17 mouse cellular contexts compared by ENCODE assay signal in genomic region chr13:40737099-40737498, GRCm38 (mm10). TPM values are rescaled to one million over a fixed set of nuclear protein-coding genes. Genes with fewer than 3 reads are reported as not detected.
DNase-seq lines count a peak whose midpoint lies in the region; ATAC-seq and TF ChIP-seq lines count a peak whose summit lies in the region.
"Had no signal": no experiment of that assay in that cellular context is flagged by ENCODE, and none has a peak within 500 bp of the region (broad histone marks: within the 10 kb centered on the region; RNA-seq: fewer than 3 reads in every experiment).

No protein-coding gene starts in this region.

- no peaks in the 10 kb centered on the region for H3K36me3 ChIP-seq in kidney, embryonic 14.5 days (ENCODE audit: control insufficient read depth, insufficient read depth, low read length)
- H3K36me3 ChIP-seq in embryonic facial prominence, embryonic 13.5 days: no peaks in the 10 kb centered on the region
- no peaks in the 10 kb centered on the region for H3K36me3 ChIP-seq in limb, embryonic 15.5 days
- H3K36me3 ChIP-seq: heart, embryonic 13.5 days; hindbrain, embryonic 13.5 days had no signal

- H3K9ac ChIP-seq in kidney, embryonic 14.5 days (ENCODE audit: low read depth, low read length): peak overlapping the region; percentile 57; the same call in 1 of the 2 replicates
- peak overlapping the region; percentile 54 for H3K9ac ChIP-seq in embryonic facial prominence, embryonic 13.5 days
- H3K9ac ChIP-seq in limb, embryonic 15.5 days: no peak overlapping the region
- H3K9ac ChIP-seq: heart, embryonic 13.5 days; hindbrain, embryonic 13.5 days had no signal

- peaks cover 95% of the 10 kb centered on the region for H3K27me3 ChIP-seq in kidney, embryonic 14.5 days (ENCODE audit: control insufficient read depth, insufficient read depth, low read length)
- peaks cover 93% of the 10 kb centered on the region for H3K27me3 ChIP-seq in embryonic facial prominence, embryonic 13.5 days
- peaks cover 94% of the 10 kb centered on the region for H3K27me3 ChIP-seq in limb, embryonic 15.5 days
- peaks cover 8% of the 10 kb centered on the region; the same call in 1 of the 2 replicates for H3K27me3 ChIP-seq in cerebellum, adult 2 months (ENCODE audit: control insufficient read depth, insufficient read depth, low read length)

- DNase-seq in kidney, adult 11 months: no peak
- DNase-seq in embryo, embryonic 11 days: peak; percentile 50
- no peak for DNase-seq in cerebellum, adult 2 months
- DNase-seq in gastrocnemius, adult 8-10 months (ENCODE audit: low spot score in 2 of 2): no peak
- DNase-seq: gastrocnemius, postnatal 10 days; kidney, adult 18-20 months; layer of hippocampus, adult 9-11 months; lung, adult 2 months; right cerebral cortex, postnatal 4 days; thymus, postnatal 14 days had no signal

- H3K27ac ChIP-seq in kidney, embryonic 14.5 days (ENCODE audit: low read depth, low read length): peak overlapping the region; percentile 74
- peak overlapping the region; percentile 35 for H3K27ac ChIP-seq in embryonic facial prominence, embryonic 13.5 days
- H3K27ac ChIP-seq in limb, embryonic 15.5 days: peak overlapping the region; percentile 68
- no peak overlapping the region for H3K27ac ChIP-seq in cerebellum, adult 2 months (ENCODE audit: insufficient read depth, low read length)
- H3K27ac ChIP-seq: heart, embryonic 13.5 days; hindbrain, embryonic 13.5 days had no signal

- peak overlapping the region; percentile 26 for H3K4me3 ChIP-seq in kidney, embryonic 14.5 days (ENCODE audit: low read length)
- peak overlapping the region; percentile 40 for H3K4me3 ChIP-seq in embryonic facial prominence, embryonic 13.5 days
- H3K4me3 ChIP-seq in limb, embryonic 15.5 days: peak overlapping the region; percentile 35
- no peak overlapping the region for H3K4me3 ChIP-seq in cerebellum, adult 2 months (replicated peaks; ENCODE audit: insufficient read depth, low read depth, low read length)

- no peaks in the 10 kb centered on the region for H3K4me1 ChIP-seq in kidney, embryonic 14.5 days (ENCODE audit: control insufficient read depth, insufficient read depth, low read length)
- peaks cover 47% of the 10 kb centered on the region for H3K4me1 ChIP-seq in embryonic facial prominence, embryonic 13.5 days
- peaks cover 57% of the 10 kb centered on the region for H3K4me1 ChIP-seq in limb, embryonic 15.5 days
- H3K4me1 ChIP-seq in cerebellum, adult 2 months (ENCODE audit: control insufficient read depth, insufficient read depth, low read length): 0 out of 2 replicates have a peak, but pooled peaks cover 5% of the 10 kb centered on the region

- TF ChIP-seq POLR2A in cerebellum, adult 2 months (IDR thresholded peaks at IDR 0.05; ENCODE audit: borderline replicate concordance, insufficient read depth, low read length): no peak

- ATAC-seq in kidney, embryonic 14.5 days (ENCODE audit: low FRiP score, low TSS enrichment): no peak
- no peak for ATAC-seq in embryonic facial prominence, embryonic 13.5 days (ENCODE audit: insufficient number of reproducible peaks, insufficient read depth, low FRiP score, low TSS enrichment, low read depth)
- no peak for ATAC-seq in limb, embryonic 15.5 days (ENCODE audit: insufficient number of reproducible peaks, low FRiP score, low TSS enrichment, low read depth)
- ATAC-seq: CD4-positive, CD25-positive, alpha-beta regulatory T cell, adult 4 months; forebrain, embryonic 14.5 days had no signal

- no peaks in the 10 kb centered on the region for H3K9me3 ChIP-seq in kidney, embryonic 14.5 days (ENCODE audit: control insufficient read depth, low read length)
- H3K9me3 ChIP-seq in embryonic facial prominence, embryonic 13.5 days: no peaks in the 10 kb centered on the region
- no peaks in the 10 kb centered on the region for H3K9me3 ChIP-seq in limb, embryonic 15.5 days
- H3K9me3 ChIP-seq: heart, embryonic 13.5 days; hindbrain, embryonic 13.5 days had no signal

- H3K4me2 ChIP-seq in kidney, embryonic 14.5 days (replicated peaks; ENCODE audit: low read depth, low read length): peak overlapping the region; percentile 38
- H3K4me2 ChIP-seq in embryonic facial prominence, embryonic 13.5 days: peak overlapping the region; percentile 67
- H3K4me2 ChIP-seq in limb, embryonic 15.5 days: no peak overlapping the region; the same call in 1 of the 2 replicates

- no peak for TF ChIP-seq CTCF in cerebellum, adult 2 months (IDR thresholded peaks at IDR 0.05; ENCODE audit: borderline replicate concordance, insufficient read depth, low read depth, low read length)

- WGBS in kidney, embryonic 14.5 days: 3% methylated on average over 15 of the region's 15 CpGs
- WGBS in embryonic facial prominence, embryonic 13.5 days: 9% methylated on average over 15 of the region's 15 CpGs
- WGBS in limb, embryonic 15.5 days: 18% methylated on average over 15 of the region's 15 CpGs
- 32% methylated on average over 15 of the region's 15 CpGs for WGBS in cerebellum, adult 2 months

RNA-seq across cellular contexts. Expression of gene Tfap2a, which starts 1.1 kb away (rescaled TPM):
- polyA plus RNA-seq in kidney, embryonic 14.5 days (2014; fragmentation: Nextera tagmentation; extraction: Ambion mirVana): 3.6 and 4.8 TPM in 2 replicates
- 17.5 and 20.5 TPM in 2 replicates for polyA plus RNA-seq in embryonic facial prominence, embryonic 13.5 days (2015; fragmentation: Nextera tagmentation; extraction: Ambion mirVana)
- polyA plus RNA-seq in limb, embryonic 15.5 days (2015; fragmentation: Nextera tagmentation; extraction: Ambion mirVana): 12.8 and 14.8 TPM in 2 replicates
- 5.1 and 6.9 TPM in 2 replicates for polyA plus RNA-seq in cerebellum, adult 2 months (2012; rRNA removed)
- total RNA-seq in gastrocnemius, adult 8-10 months (2022): under 1 TPM in 1 of 4 experiments, not detected in 3; 0.17 TPM
